Mouse (Mus musculus) MEL (cell line): ENCODE results near the gene Col4a1. TPM values are rescaled to one million over a fixed set of nuclear protein-coding genes. Genes with fewer than 3 reads are reported as not detected.

Experiments
- DNase-seq: peaks from one replicate; pipeline ENCODE4 v3.0.0; 2011; ENCODE audit warnings: low read depth, low spot score
- H3K27ac ChIP-seq: 2 replicates; pipeline ENCODE4 v1.5.1; 2012; ENCODE audit warnings: low read depth, mild to moderate bottlenecking, control low read depth, low read length, moderate library complexity; ENCODE audit not compliant: control insufficient read depth
- H3K27me3 ChIP-seq, 2 experiments: fragments of 150-350 bp in 1 of 2; sonication (generic) in 1 of 2; 2 replicates each; pipeline ENCODE4 v1.6.1; 2012; ENCODE audit warnings: low read length in 2 of 2, mild to moderate bottlenecking in 2 of 2, improper control_type of control experiment in 1 of 2, moderate library complexity in 1 of 2; ENCODE audit not compliant: insufficient read depth in 2 of 2, control insufficient read depth in 1 of 2
- H3K36me3 ChIP-seq, 2 experiments: 2 replicates each; pipeline ENCODE4 v1.6.1; 2012 to 2014; ENCODE audit warnings: low read length in 2 of 2, improper control_type of control experiment in 1 of 2, inconsistent platforms in 1 of 2, mild to moderate bottlenecking in 1 of 2; ENCODE audit not compliant: insufficient read depth in 2 of 2, control insufficient read depth in 1 of 2
- H3K4me1 ChIP-seq, 2 experiments: fragments of 150-350 bp in 1 of 2; sonication (generic) in 1 of 2; 2 replicates each; pipeline ENCODE4 v1.6.1; 2012; ENCODE audit warnings: low read length in 2 of 2, improper control_type of control experiment in 1 of 2, mild to moderate bottlenecking in 1 of 2; ENCODE audit not compliant: insufficient read depth in 2 of 2, control insufficient read depth in 1 of 2
- H3K4me3 ChIP-seq, 2 experiments: fragments of 150-350 bp in 1 of 2; sonication (generic) in 1 of 2; 2 replicates each; pipeline ENCODE4 v1.5.1; 2012; ENCODE audit warnings: low read depth in 2 of 2, low read length in 2 of 2, mild to moderate bottlenecking in 2 of 2, moderate library complexity in 2 of 2, control low read depth in 1 of 2, improper control_type of control experiment in 1 of 2; ENCODE audit not compliant: control insufficient read depth in 1 of 2, insufficient read depth in 1 of 2
- H3K79me2 ChIP-seq: 2 replicates; pipeline ENCODE4 v1.6.1; 2012; ENCODE audit warnings: mild to moderate bottlenecking, low read length, moderate library complexity; ENCODE audit not compliant: control insufficient read depth, poor library complexity, insufficient read depth
- H3K9ac ChIP-seq: 2 replicates; pipeline ENCODE4 v1.6.1; 2012; ENCODE audit warnings: low read depth, mild to moderate bottlenecking, control low read depth, low read length, moderate library complexity; ENCODE audit not compliant: control insufficient read depth, poor library complexity, severe bottlenecking
- H3K9me3 ChIP-seq: fragments of 150-350 bp; sonication (generic); replicated peaks from 2 replicates; pipeline ENCODE4 v1.6.1; 2012; ENCODE audit warnings: mild to moderate bottlenecking, low read length, improper control_type of control experiment, moderate library complexity; ENCODE audit not compliant: insufficient read depth
- BHLHE40 ChIP-seq: IDR thresholded peaks from 2 replicates; pipeline ENCODE4 v1.6.1; 2012; ENCODE audit warnings: low read depth, mild to moderate bottlenecking, inconsistent platforms, low read length, improper control_type of control experiment, borderline replicate concordance
- CTCF ChIP-seq, 3 experiments: IDR thresholded peaks in 2 of 3; conservative IDR thresholded peaks in 1 of 3; 2 replicates each; pipeline ENCODE4 v1.5.1; 2011 to 2012; ENCODE audit warnings: low read length in 3 of 3, low read depth in 2 of 3, mild to moderate bottlenecking in 2 of 3, improper control_type of control experiment in 1 of 3, inconsistent platforms in 1 of 3, mixed read lengths in 1 of 3, moderate library complexity in 1 of 3; ENCODE audit not compliant: control insufficient read depth in 1 of 3, insufficient read depth in 1 of 3, poor library complexity in 1 of 3, severe bottlenecking in 1 of 3
- ELF1 ChIP-seq: IDR thresholded peaks from 2 replicates; pipeline ENCODE4 v1.6.1; 2014; ENCODE audit warnings: low read depth, mild to moderate bottlenecking, inconsistent platforms, low read length, improper control_type of control experiment, moderate library complexity
- EP300 ChIP-seq, 2 experiments: IDR thresholded peaks; 2 replicates each; pipeline ENCODE4 v1.6.1; 2011; ENCODE audit warnings: improper control_type of control experiment in 2 of 2, low read length in 2 of 2, low read depth in 1 of 2, mild to moderate bottlenecking in 1 of 2
- GABPA ChIP-seq: IDR thresholded peaks from 2 replicates; pipeline ENCODE4 v1.6.1; 2012; ENCODE audit warnings: low read depth, mild to moderate bottlenecking, inconsistent platforms, low read length, improper control_type of control experiment, moderate library complexity
- GATA1 ChIP-seq: IDR thresholded peaks from 2 replicates; pipeline ENCODE4 v1.6.1; 2011; ENCODE audit warnings: low read depth, low read length, improper control_type of control experiment
- HCFC1 ChIP-seq: IDR thresholded peaks from 2 replicates; pipeline ENCODE4 v1.6.1; 2012; ENCODE audit warnings: low read depth, mild to moderate bottlenecking, inconsistent platforms, low read length, improper control_type of control experiment, moderate library complexity
- KAT2A ChIP-seq: conservative IDR thresholded peaks from 2 replicates; pipeline ENCODE4 v1.6.1; 2012; ENCODE audit warnings: low read depth, low read length, improper control_type of control experiment, inconsistent platforms
- MAFK ChIP-seq: IDR thresholded peaks from 2 replicates; pipeline ENCODE4 v1.6.1; 2011; ENCODE audit warnings: low read depth, mild to moderate bottlenecking, low read length, improper control_type of control experiment, borderline replicate concordance
- MXI1 ChIP-seq: IDR thresholded peaks from 2 replicates; pipeline ENCODE4 v1.6.1; 2011; ENCODE audit warnings: mild to moderate bottlenecking, low read depth, low read length, improper control_type of control experiment
- RAD21 ChIP-seq: IDR thresholded peaks from 2 replicates; pipeline ENCODE4 v1.6.1; 2011; ENCODE audit warnings: mild to moderate bottlenecking, low read depth, low read length, improper control_type of control experiment
- SIN3A ChIP-seq: IDR thresholded peaks from 2 replicates; pipeline ENCODE4 v1.6.1; 2012; ENCODE audit warnings: low read length, improper control_type of control experiment, inconsistent platforms
- SMC3 ChIP-seq: IDR thresholded peaks from 2 replicates; pipeline ENCODE4 v1.6.1; 2011; ENCODE audit warnings: low read depth, low read length, improper control_type of control experiment
- TAL1 ChIP-seq: IDR thresholded peaks from 2 replicates; pipeline ENCODE4 v1.6.1; 2012; ENCODE audit warnings: mild to moderate bottlenecking, inconsistent platforms, low read length, moderate library complexity, mixed read lengths
- TCF12 ChIP-seq: IDR thresholded peaks from 2 replicates; pipeline ENCODE4 v1.6.1; 2014; ENCODE audit warnings: low read depth, mild to moderate bottlenecking, inconsistent platforms, low read length, improper control_type of control experiment, moderate library complexity
- USF1 ChIP-seq: IDR thresholded peaks from 2 replicates; pipeline ENCODE4 v1.6.1; 2014; ENCODE audit warnings: low read depth, mild to moderate bottlenecking, inconsistent platforms, low read length, improper control_type of control experiment, moderate library complexity
- ZC3H11A ChIP-seq: IDR thresholded peaks from 2 replicates; pipeline ENCODE4 v1.6.1; 2012; ENCODE audit warnings: low read depth, mild to moderate bottlenecking, inconsistent platforms, low read length, improper control_type of control experiment
- ZMIZ1 ChIP-seq: IDR thresholded peaks from 2 replicates; pipeline ENCODE4 v1.6.1; 2012; ENCODE audit warnings: low read depth, mild to moderate bottlenecking, inconsistent platforms, low read length, improper control_type of control experiment, moderate library complexity
- ZNF384 ChIP-seq: IDR thresholded peaks from 2 replicates; pipeline ENCODE4 v1.6.1; 2012; ENCODE audit warnings: low read depth, mild to moderate bottlenecking, inconsistent platforms, low read length, improper control_type of control experiment
- polyA plus RNA-seq, 2 experiments: library from polyadenylated mRNA; stranded (reverse) in 1 of 2; unstranded in 1 of 2; fragments of >175 nt in 1 of 2; fragments of >200 nt in 1 of 2; gene quantifications; 2 replicates each; pipeline versions ENCODE4 v1.2.1 to v1.2.4; 2012; ENCODE audit warnings: low replicate concordance in 2 of 2, low read depth in 1 of 2; ENCODE audit not compliant: insufficient read length in 2 of 2, insufficient read depth in 1 of 2, missing spikeins in 1 of 2
- total RNA-seq: library from RNA; depleted of rRNA; stranded (reverse); fragments of 300-350 nt; gene quantifications from 2 replicates; pipeline ENCODE4 v1.2.3, GENCODE M21; 2012

The Col4a1 gene
- total and polyA plus RNA-seq, 3 experiments = 0.31 TPM; not detected in 2

- Histone ChIP-seq H3K79me2 (no peaks in the 10 kb centered on the region), H3K36me3 (no peaks in the 10 kb centered on the region), H3K27me3 (no peaks in the 10 kb centered on the region; a peak in 1 of 4 replicates), H3K4me3 (no peak overlapping the region), H3K4me1 (no peaks in the 10 kb centered on the region), H3K9ac (no peak overlapping the region), H3K9me3 (no peaks in the 10 kb centered on the region), H3K27ac (no peak overlapping the region)
- DNase-seq = no peak
- no peak for TF ChIP-seq MAFK
- TF ChIP-seq TCF12 = no peak
- TF ChIP-seq KAT2A = no peak
- no peak for TF ChIP-seq MXI1
- no peak for TF ChIP-seq GATA1
- TF ChIP-seq SIN3A = no peak
- no peak for TF ChIP-seq HCFC1
- TF ChIP-seq BHLHE40 = no peak
- no peak for TF ChIP-seq ZNF384
- no peak for TF ChIP-seq USF1
- no peak for TF ChIP-seq TAL1
- TF ChIP-seq CTCF (IDR thresholded peaks at IDR 0.05 in 2 of 3, conservative IDR thresholded peaks at IDR 0.05 in 1 of 3; ENCODE audit: control insufficient read depth in 1 of 3, insufficient read depth in 1 of 3, low read depth in 2 of 3, low read length in 3 of 3, poor library complexity in 1 of 3, severe bottlenecking in 1 of 3) = no peak
- no peak for TF ChIP-seq GABPA
Observed at GRCm38 (mm10) chr8:11192719-11193324, 119.8 kb downstream of the Col4a1 start.

DNA sequence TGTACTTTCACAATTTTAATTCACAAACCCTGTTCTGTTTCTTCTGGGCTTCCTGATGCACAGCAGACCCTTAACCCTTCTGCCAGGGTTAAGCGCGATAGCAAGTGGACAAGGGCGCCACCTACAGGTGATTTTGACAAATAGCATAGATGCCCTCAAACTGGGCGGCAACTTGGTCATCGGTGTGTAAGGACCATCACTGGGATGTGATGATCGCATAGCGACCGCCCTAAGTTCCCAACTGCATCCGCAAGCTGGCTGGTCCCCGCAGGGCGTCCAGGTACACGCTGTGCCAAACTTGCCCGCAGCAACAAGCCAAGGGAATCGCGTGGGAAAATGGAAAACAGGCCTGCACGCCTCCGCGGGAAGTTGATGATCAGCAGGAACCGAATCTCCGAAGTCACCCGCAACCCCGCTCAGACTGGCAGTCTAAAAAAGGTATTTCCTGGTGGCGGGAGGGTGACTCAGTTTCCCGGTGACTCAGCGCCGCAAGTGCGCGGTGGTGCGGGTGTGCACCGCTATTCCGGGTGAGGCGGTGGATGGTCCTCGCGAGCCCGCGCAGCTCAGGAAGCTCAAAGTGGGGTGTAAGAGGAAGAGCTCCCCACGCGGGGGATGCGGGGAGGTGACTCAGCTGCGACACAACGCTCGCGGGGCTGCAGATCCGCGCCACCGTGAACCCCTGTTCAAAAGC is 124.9 kb downstream of the Col4a1 start:
- DNase-seq = peak; percentile 15
- Histone ChIP-seq H3K79me2 (no peaks in the 10 kb centered on the region), H3K27me3 (no peaks in the 10 kb centered on the region), H3K36me3 (no peaks in the 10 kb centered on the region), H3K27ac (no peak overlapping the region), H3K4me1 (no peaks in the 10 kb centered on the region), H3K9me3 (no peaks in the 10 kb centered on the region), H3K4me3 (no peak overlapping the region), H3K9ac (no peak overlapping the region)
- peak; percentile 61 for TF ChIP-seq RAD21
- peak; percentile 35 for TF ChIP-seq ZC3H11A
- no peak for TF ChIP-seq ELF1
- no peak for TF ChIP-seq EP300 (IDR thresholded peaks at IDR 0.05; ENCODE audit: low read depth in 1 of 2, low read length in 2 of 2)
- TF ChIP-seq ZMIZ1 = no peak
- TF ChIP-seq CTCF (IDR thresholded peaks at IDR 0.05 in 2 of 3, conservative IDR thresholded peaks at IDR 0.05 in 1 of 3; ENCODE audit: control insufficient read depth in 1 of 3, insufficient read depth in 1 of 3, low read depth in 2 of 3, low read length in 3 of 3, poor library complexity in 1 of 3, severe bottlenecking in 1 of 3) = peak; percentile 54 to 76 (median 69)
- TF ChIP-seq TAL1 = no peak
- TF ChIP-seq SMC3 = peak; percentile 53
